Mouse (Mus musculus) ovary, postnatal 10 days (tissue): ENCODE measurements around the gene Gas6.

ENCODE experiments used
- DNase-seq: peaks from one replicate; pipeline ENCODE4 v3.0.0; 2022; ENCODE audit warnings: low spot score

Gas6 gene

GRCm38 (mm10) chr8:13506849-13507248 lies 12.6 kb upstream of the Gas6 start:
- DNase-seq = peak; percentile 59

GRCm38 (mm10) chr8:13504894-13505674 lies 10.8 kb upstream of the Gas6 start:
- no peak for DNase-seq

- no peak for DNase-seq
Observed at GRCm38 (mm10) chr8:13503936-13504606, 9.8 kb upstream of the Gas6 start.

GRCm38 (mm10) chr8:13501221-13501620 lies 6.9 kb upstream of the Gas6 start:
- DNase-seq = no peak

GRCm38 (mm10) chr8:13493011-13493410 lies 1.3 kb downstream of the Gas6 start:
- DNase-seq = no peak

- no peak for DNase-seq
Observed at GRCm38 (mm10) chr8:13492198-13492995, 1.9 kb downstream of the Gas6 start.

- no peak for DNase-seq
Observed at GRCm38 (mm10) chr8:13491491-13492010, 2.7 kb downstream of the Gas6 start.

GRCm38 (mm10) chr8:13489986-13490910 lies 4.0 kb downstream of the Gas6 start:
- no peak for DNase-seq

- no peak for DNase-seq
Observed at GRCm38 (mm10) chr8:13489351-13489750, 4.9 kb downstream of the Gas6 start.

- DNase-seq = no peak
Observed at GRCm38 (mm10) chr8:13483191-13483590, 11.1 kb downstream of the Gas6 start.

- DNase-seq = no peak
Observed at GRCm38 (mm10) chr8:13482101-13482801, 12.0 kb downstream of the Gas6 start.

GRCm38 (mm10) chr8:13481596-13481995 lies 12.7 kb downstream of the Gas6 start:
- DNase-seq = no peak

GRCm38 (mm10) chr8:13481089-13481554 lies 13.2 kb downstream of the Gas6 start:
- DNase-seq = no peak

- no peak for DNase-seq
Observed at GRCm38 (mm10) chr8:13475892-13476291, 18.4 kb downstream of the Gas6 start.

- DNase-seq = no peak
Observed at GRCm38 (mm10) chr8:13472284-13472683, 22.0 kb downstream of the Gas6 start.

GRCm38 (mm10) chr8:13471484-13471883 lies 22.8 kb downstream of the Gas6 start:
- DNase-seq = no peak

- DNase-seq = no peak
Observed at GRCm38 (mm10) chr8:13468737-13469136, 25.6 kb downstream of the Gas6 start.

GRCm38 (mm10) chr8:13466989-13467388 lies 27.3 kb downstream of the Gas6 start:
- no peak for DNase-seq

GRCm38 (mm10) chr8:13465324-13465723 lies 29.0 kb downstream of the Gas6 start:
- DNase-seq = no peak

GRCm38 (mm10) chr8:13462392-13462791 lies 31.9 kb downstream of the Gas6 start:
- DNase-seq = peak; percentile 49

- DNase-seq = peak; percentile 46
Observed at GRCm38 (mm10) chr8:13461843-13462242, 32.4 kb downstream of the Gas6 start.
